Mouse (Mus musculus): ENCODE results near the gene Brd3. TPM values are rescaled to one million over a fixed set of nuclear protein-coding genes. Genes with fewer than 3 reads are reported as not detected.

The Brd3 gene
- polyA plus RNA-seq, 1 experiment from 2014 or later = 147 TPM

DNA sequence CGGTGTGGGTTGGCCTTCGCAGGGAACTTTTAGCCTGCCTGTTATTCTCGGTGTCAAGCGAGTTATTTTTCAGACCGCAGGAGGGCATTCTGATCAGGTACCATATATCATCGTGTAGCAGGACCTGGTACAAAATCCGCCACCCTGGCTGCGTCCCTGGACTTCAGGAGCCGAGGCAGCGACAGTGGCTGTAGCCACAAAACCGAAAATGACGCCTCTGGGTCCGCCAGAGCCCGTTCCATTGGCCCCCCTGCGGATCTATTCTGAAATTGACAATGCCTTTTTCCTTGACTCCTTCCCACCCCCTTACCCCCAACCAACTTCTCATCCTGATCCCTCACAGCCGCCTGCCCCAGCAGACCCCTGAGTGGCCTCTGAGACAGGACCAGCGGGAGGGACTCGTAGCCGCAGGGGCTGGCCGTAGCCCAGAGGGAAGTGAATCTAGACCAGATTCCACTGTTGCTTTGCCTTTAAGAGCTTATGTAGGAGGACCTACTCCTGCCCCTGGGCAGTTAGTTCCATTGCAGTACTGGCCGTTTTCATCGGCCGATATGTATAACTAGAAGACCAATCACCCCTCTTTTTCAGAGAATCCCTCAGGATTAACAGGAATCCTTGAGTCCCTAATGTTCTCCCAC, 11.0 kb downstream of the Brd3 start:
- Histone ChIP-seq H3K4me2 (replicated peaks; ENCODE audit: low read depth, low read length) (peak overlapping the region; percentile 30; the same call in 1 of the 2 replicates), H3K36me3 (ENCODE audit: control insufficient read depth, insufficient read depth, low read length) (no peaks in the 10 kb centered on the region), H3K4me1 (ENCODE audit: control insufficient read depth, insufficient read depth, low read length) (no peaks in the 10 kb centered on the region), H3K27me3 (ENCODE audit: control insufficient read depth, insufficient read depth, low read length) (no peaks in the 10 kb centered on the region), H3K9ac (ENCODE audit: low read depth, low read length) (no peak overlapping the region), H3K4me3 (ENCODE audit: low read length) (peak overlapping the region; percentile 6), H3K9me3 (ENCODE audit: control insufficient read depth, low read length) (peaks cover 5% of the 10 kb centered on the region), H3K27ac (ENCODE audit: low read depth, low read length) (peak overlapping the region; percentile 30; the same call in 1 of the 2 replicates)
- no peak for ATAC-seq (ENCODE audit: low FRiP score, low TSS enrichment)
- WGBS = 56% methylated on average over 23 of the region's 23 CpGs

- Histone ChIP-seq H3K9me3 (ENCODE audit: control insufficient read depth, low read length) (peaks cover 5% of the 10 kb centered on the region), H3K27ac (ENCODE audit: low read depth, low read length) (no peak overlapping the region), H3K4me1 (ENCODE audit: control insufficient read depth, insufficient read depth, low read length) (no peaks in the 10 kb centered on the region), H3K36me3 (ENCODE audit: control insufficient read depth, insufficient read depth, low read length) (no peaks in the 10 kb centered on the region), H3K4me3 (ENCODE audit: low read length) (no peak overlapping the region), H3K9ac (ENCODE audit: low read depth, low read length) (no peak overlapping the region), H3K4me2 (replicated peaks; ENCODE audit: low read depth, low read length) (no peak overlapping the region), H3K27me3 (ENCODE audit: control insufficient read depth, insufficient read depth, low read length) (no peaks in the 10 kb centered on the region)
- 98% methylated on average over 3 of the region's 3 CpGs for WGBS
- ATAC-seq (ENCODE audit: low FRiP score, low TSS enrichment) = no peak
These were observed 13.5 kb downstream of the Brd3 start for GRCm38 (mm10) chr2:27493971-27494370.

DNA sequence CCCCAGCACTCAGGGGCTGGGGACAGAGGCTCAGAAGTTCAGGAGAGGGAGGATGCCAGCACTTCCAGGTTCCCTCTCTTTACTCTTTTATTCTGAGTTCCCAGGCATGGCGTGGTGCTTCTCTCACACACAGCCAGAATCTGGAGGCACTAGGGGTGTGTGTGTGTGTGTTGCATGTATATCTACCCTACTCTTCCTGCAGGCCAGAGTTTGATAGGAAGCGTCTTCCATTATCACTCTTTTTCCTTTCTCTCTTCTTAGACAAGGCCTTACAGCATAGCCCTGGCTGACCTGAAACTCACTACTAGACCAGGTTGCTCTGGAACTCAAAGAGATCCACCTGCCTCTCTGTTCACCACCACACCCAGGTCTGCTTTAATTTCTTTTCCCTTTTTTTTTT, 16.5 kb downstream of the Brd3 start:
- WGBS = 86% methylated on average over 2 of the region's 2 CpGs
- Histone ChIP-seq H3K4me1 (ENCODE audit: control insufficient read depth, insufficient read depth, low read length) (no peaks in the 10 kb centered on the region), H3K27ac (ENCODE audit: low read depth, low read length) (no peak overlapping the region), H3K9ac (ENCODE audit: low read depth, low read length) (no peak overlapping the region), H3K27me3 (ENCODE audit: control insufficient read depth, insufficient read depth, low read length) (no peaks in the 10 kb centered on the region), H3K4me3 (ENCODE audit: low read length) (no peak overlapping the region), H3K36me3 (ENCODE audit: control insufficient read depth, insufficient read depth, low read length) (no peaks in the 10 kb centered on the region), H3K4me2 (replicated peaks; ENCODE audit: low read depth, low read length) (no peak overlapping the region), H3K9me3 (ENCODE audit: control insufficient read depth, low read length) (peaks cover 5% of the 10 kb centered on the region; the same call in 1 of the 2 replicates)
- ATAC-seq (ENCODE audit: low FRiP score, low TSS enrichment) = no peak

DNA sequence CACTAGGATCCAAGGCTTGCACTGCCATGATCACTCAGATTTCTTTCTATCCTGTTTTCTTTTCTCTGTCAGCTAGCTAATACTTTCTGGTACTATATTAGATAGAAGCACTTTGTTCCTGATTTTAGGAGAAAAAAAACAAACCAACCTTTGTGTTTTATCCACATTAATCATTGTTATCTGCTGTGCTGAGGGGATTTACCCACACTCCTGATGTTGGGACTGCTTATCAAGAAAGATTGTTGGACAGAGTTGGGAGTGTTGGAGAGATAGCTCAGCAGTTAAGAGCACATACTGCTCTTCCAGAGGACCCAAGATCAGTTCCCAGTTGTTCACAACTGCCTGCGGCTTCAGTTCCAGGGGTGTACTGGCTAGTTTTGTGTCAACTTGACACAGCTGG, 19.1 kb downstream of the Brd3 start:
- ATAC-seq (ENCODE audit: low FRiP score, low TSS enrichment) = no peak
- H3K27ac ChIP-seq (ENCODE audit: low read depth, low read length) = no peak overlapping the region
- H3K9ac ChIP-seq (ENCODE audit: low read depth, low read length) = no peak overlapping the region
- H3K4me1 ChIP-seq (ENCODE audit: control insufficient read depth, insufficient read depth, low read length) = no peaks in the 10 kb centered on the region
- no peak overlapping the region for H3K4me2 ChIP-seq (replicated peaks; ENCODE audit: low read depth, low read length)
- H3K36me3 ChIP-seq (ENCODE audit: control insufficient read depth, insufficient read depth, low read length) = no peaks in the 10 kb centered on the region
- no peaks in the 10 kb centered on the region for H3K9me3 ChIP-seq (ENCODE audit: control insufficient read depth, low read length)
- no peaks in the 10 kb centered on the region for H3K27me3 ChIP-seq (ENCODE audit: control insufficient read depth, insufficient read depth, low read length)
- WGBS = 92% methylated on average over 1 of the region's 1 CpGs
- no peak overlapping the region for H3K4me3 ChIP-seq (ENCODE audit: low read length)

DNA sequence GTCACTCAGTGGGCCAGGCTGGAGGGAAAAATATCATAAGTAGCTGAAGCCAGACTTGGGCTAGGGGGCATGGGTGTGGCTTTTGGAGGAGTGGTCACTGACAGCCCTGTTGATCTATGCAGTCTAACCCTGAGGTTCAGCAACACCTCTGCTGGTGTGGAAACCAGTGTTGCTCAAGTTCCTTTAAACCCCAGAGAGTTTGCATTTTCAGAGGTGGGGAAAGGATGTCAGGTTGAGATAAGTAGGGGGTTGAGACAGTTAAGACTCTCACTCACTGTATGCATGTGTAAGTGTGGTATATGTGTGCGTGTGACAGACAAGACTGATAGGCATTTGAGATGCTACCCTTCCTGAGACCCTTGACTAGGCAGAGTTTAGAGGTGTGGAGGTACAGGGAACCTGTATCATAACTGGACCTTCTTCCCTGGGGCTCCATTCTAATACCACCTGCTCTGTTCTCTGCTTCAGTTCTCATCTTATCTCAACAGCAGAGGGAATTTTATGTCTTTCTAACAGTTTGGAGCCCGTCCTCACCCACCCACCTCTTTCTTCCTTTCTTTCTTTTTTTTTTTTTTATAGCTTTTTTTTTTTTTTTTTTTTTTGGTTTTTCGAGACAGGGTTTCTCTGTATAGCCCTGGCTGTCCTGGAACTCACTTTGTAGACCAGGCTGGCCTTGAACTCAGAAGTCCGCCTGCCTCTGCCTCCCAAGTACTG, 20.0 kb downstream of the Brd3 start:
- H3K27me3 ChIP-seq (ENCODE audit: control insufficient read depth, insufficient read depth, low read length) = no peaks in the 10 kb centered on the region
- ATAC-seq (ENCODE audit: low FRiP score, low TSS enrichment) = no peak
- no peaks in the 10 kb centered on the region for H3K4me1 ChIP-seq (ENCODE audit: control insufficient read depth, insufficient read depth, low read length)
- H3K27ac ChIP-seq (ENCODE audit: low read depth, low read length) = no peak overlapping the region
- H3K9ac ChIP-seq (ENCODE audit: low read depth, low read length) = no peak overlapping the region
- 85% methylated on average over 3 of the region's 4 CpGs for WGBS
- no peak overlapping the region for H3K4me3 ChIP-seq (ENCODE audit: low read length)
- no peak overlapping the region for H3K4me2 ChIP-seq (replicated peaks; ENCODE audit: low read depth, low read length)
- H3K36me3 ChIP-seq (ENCODE audit: control insufficient read depth, insufficient read depth, low read length) = no peaks in the 10 kb centered on the region
- no peaks in the 10 kb centered on the region for H3K9me3 ChIP-seq (ENCODE audit: control insufficient read depth, low read length)

DNA sequence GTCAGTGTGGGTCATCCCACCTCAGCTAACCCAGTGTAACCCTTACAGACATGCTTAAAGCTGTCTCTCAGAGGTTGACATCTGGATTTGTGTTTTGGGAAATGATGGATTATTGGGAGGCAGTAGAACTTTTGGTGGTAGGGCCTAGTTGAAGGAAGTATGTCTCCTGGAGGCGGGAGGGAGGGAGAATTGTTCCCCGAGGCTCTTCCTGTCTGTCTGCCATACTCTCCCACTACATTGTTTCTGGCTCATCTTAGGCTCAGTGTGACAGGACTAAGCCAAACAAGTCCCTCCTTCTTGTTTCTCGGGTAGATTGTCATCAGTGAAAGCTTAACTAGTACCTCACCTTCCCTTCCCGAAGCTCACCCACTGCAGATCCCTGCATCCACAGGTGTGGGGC, 20.7 kb downstream of the Brd3 start:
- ATAC-seq (ENCODE audit: low FRiP score, low TSS enrichment) = no peak
- 79% methylated on average over 4 of the region's 4 CpGs for WGBS
- no peaks in the 10 kb centered on the region for H3K4me1 ChIP-seq (ENCODE audit: control insufficient read depth, insufficient read depth, low read length)
- no peak overlapping the region for H3K4me2 ChIP-seq (replicated peaks; ENCODE audit: low read depth, low read length)
- H3K27me3 ChIP-seq (ENCODE audit: control insufficient read depth, insufficient read depth, low read length) = no peaks in the 10 kb centered on the region
- no peaks in the 10 kb centered on the region for H3K36me3 ChIP-seq (ENCODE audit: control insufficient read depth, insufficient read depth, low read length)
- no peak overlapping the region for H3K27ac ChIP-seq (ENCODE audit: low read depth, low read length)
- no peaks in the 10 kb centered on the region for H3K9me3 ChIP-seq (ENCODE audit: control insufficient read depth, low read length)
- no peak overlapping the region for H3K9ac ChIP-seq (ENCODE audit: low read depth, low read length)
- no peak overlapping the region for H3K4me3 ChIP-seq (ENCODE audit: low read length)

DNA sequence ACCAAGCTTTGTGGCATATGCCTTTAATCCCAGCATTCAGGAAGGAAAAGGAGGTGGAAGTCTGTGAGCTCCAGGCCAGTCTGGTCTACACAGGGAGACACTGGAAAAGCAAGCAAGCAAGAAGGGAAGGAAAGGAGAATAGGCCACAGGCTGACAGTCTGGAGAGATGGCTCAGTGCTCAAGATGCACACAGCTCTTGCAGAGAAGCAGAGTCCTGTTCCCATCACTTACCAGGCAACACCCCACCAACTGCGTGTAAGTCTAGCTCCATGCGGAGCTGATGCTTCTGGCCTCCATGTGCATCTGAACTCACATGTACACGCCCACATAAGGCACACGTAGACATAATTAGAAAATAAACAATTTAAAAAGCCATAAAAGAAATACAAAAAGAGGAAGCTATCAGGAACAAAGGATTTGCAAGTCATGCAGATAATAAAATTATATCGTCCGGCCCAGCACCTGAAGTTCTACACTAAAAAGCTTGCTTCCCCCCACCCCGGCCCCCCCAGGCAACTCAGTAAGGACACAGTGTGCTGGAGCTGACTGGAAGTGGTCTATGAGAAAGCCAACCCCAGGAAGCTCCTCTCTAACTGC, 25.1 kb downstream of the Brd3 start:
- 81% methylated on average over 7 of the region's 7 CpGs for whole genome bisulfite sequencing
- no peak overlapping the region for H3K9ac ChIP-seq (ENCODE audit: low read depth, low read length)
- no peaks in the 10 kb centered on the region for H3K27me3 ChIP-seq (ENCODE audit: control insufficient read depth, insufficient read depth, low read length)
- H3K4me3 ChIP-seq (ENCODE audit: low read length) = no peak overlapping the region
- no peaks in the 10 kb centered on the region for H3K4me1 ChIP-seq (ENCODE audit: control insufficient read depth, insufficient read depth, low read length)
- H3K36me3 ChIP-seq (ENCODE audit: control insufficient read depth, insufficient read depth, low read length) = no peaks in the 10 kb centered on the region
- H3K9me3 ChIP-seq (ENCODE audit: control insufficient read depth, low read length) = no peaks in the 10 kb centered on the region
- no peak overlapping the region for H3K27ac ChIP-seq (ENCODE audit: low read depth, low read length)
- no peak overlapping the region for H3K4me2 ChIP-seq (replicated peaks; ENCODE audit: low read depth, low read length)
- ATAC-seq (ENCODE audit: low FRiP score, low TSS enrichment) = no peak

GRCm38 (mm10) chr2:27480367-27480766, 27.1 kb downstream of the Brd3 start:
- no peak overlapping the region for H3K4me2 ChIP-seq (replicated peaks; ENCODE audit: low read depth, low read length)
- H3K36me3 ChIP-seq (ENCODE audit: control insufficient read depth, insufficient read depth, low read length) = no peaks in the 10 kb centered on the region
- H3K4me1 ChIP-seq (ENCODE audit: control insufficient read depth, insufficient read depth, low read length) = peaks cover 5% of the 10 kb centered on the region; the same call in 1 of the 2 replicates
- no peak overlapping the region for H3K4me3 ChIP-seq (ENCODE audit: low read length)
- H3K27me3 ChIP-seq (ENCODE audit: control insufficient read depth, insufficient read depth, low read length) = no peaks in the 10 kb centered on the region
- 76% methylated on average over 4 of the region's 4 CpGs for WGBS
- no peak overlapping the region for H3K27ac ChIP-seq (ENCODE audit: low read depth, low read length)
- H3K9ac ChIP-seq (ENCODE audit: low read depth, low read length) = no peak overlapping the region
- no peak for ATAC-seq (ENCODE audit: low FRiP score, low TSS enrichment)
- H3K9me3 ChIP-seq (ENCODE audit: control insufficient read depth, low read length) = no peaks in the 10 kb centered on the region

DNA sequence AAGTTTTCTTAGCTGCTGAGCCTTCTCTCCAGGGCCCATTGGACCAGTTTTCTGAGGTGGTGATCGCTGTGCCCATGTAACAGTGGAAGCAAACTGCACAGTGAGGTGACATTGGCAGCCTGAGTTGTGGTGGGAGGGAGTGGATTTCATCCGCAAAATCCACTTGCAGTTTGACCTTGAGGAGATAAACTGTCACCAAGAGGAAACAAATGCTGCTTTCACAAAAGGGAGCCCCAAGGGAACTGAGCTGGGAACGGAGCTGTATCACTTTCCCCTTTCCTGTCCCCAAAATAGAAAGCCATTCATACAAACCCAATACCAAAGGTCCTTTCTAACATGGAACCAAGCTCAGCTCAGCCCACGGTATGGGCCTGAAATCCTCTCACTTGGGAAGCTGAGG, 27.6 kb downstream of the Brd3 start:
- no peak for ATAC-seq (ENCODE audit: low FRiP score, low TSS enrichment)
- peaks cover 5% of the 10 kb centered on the region; the same call in 1 of the 2 replicates for H3K4me1 ChIP-seq (ENCODE audit: control insufficient read depth, insufficient read depth, low read length)
- H3K27ac ChIP-seq (ENCODE audit: low read depth, low read length) = no peak overlapping the region
- no peak overlapping the region for H3K4me3 ChIP-seq (ENCODE audit: low read length)
- no peaks in the 10 kb centered on the region for H3K36me3 ChIP-seq (ENCODE audit: control insufficient read depth, insufficient read depth, low read length)
- H3K27me3 ChIP-seq (ENCODE audit: control insufficient read depth, insufficient read depth, low read length) = no peaks in the 10 kb centered on the region
- no peak overlapping the region for H3K4me2 ChIP-seq (replicated peaks; ENCODE audit: low read depth, low read length)
- H3K9me3 ChIP-seq (ENCODE audit: control insufficient read depth, low read length) = no peaks in the 10 kb centered on the region
- no peak overlapping the region for H3K9ac ChIP-seq (ENCODE audit: low read depth, low read length)
- WGBS = 67% methylated on average over 4 of the region's 4 CpGs

Data from kidney, embryonic 14.5 days (tissue).